Mouse (Mus musculus) forebrain, embryonic 10.5 days (tissue): ENCODE results near the gene Tex37. TPM values are rescaled to one million over a fixed set of nuclear protein-coding genes. Genes with fewer than 3 reads are reported as not detected.

Source experiments
- DNase-seq: peaks from one replicate; pipeline ENCODE4 v3.0.0-alpha.2; 2017; ENCODE audit warnings: low spot score; ENCODE audit errors: extremely low spot score
- H3K27ac ChIP-seq: fragments of 300-500 bp; sonication (generic); 2 replicates; pipeline ENCODE4 v1.5.1; 2016; ENCODE audit warnings: mild to moderate bottlenecking
- H3K27me3 ChIP-seq: fragments of 300-500 bp; sonication (generic); 2 replicates; pipeline ENCODE4 v1.6.1; 2016; ENCODE audit warnings: mild to moderate bottlenecking; ENCODE audit not compliant: poor library complexity, severe bottlenecking
- H3K36me3 ChIP-seq: fragments of 300-500 bp; sonication (generic); replicated peaks from 2 replicates; pipeline ENCODE4 v1.6.1; 2016; ENCODE audit warnings: mild to moderate bottlenecking, moderate library complexity
- H3K4me1 ChIP-seq: fragments of 300-500 bp; sonication (generic); 2 replicates; pipeline ENCODE4 v1.6.1; 2016
- H3K4me3 ChIP-seq: fragments of 300-500 bp; sonication (generic); 2 replicates; pipeline ENCODE4 v1.5.1; 2016; ENCODE audit warnings: mild to moderate bottlenecking, moderate library complexity
- H3K9me3 ChIP-seq: fragments of 300-500 bp; sonication (generic); 2 replicates; pipeline ENCODE4 v1.6.1; 2016; ENCODE audit warnings: mild to moderate bottlenecking, moderate library complexity
- WGBS: fragments of 180-500 bp; shearing (Covaris S2); methylation state at CpG from one replicate; pipeline ENCODE4 v1.1.7; 2016; 5-methylcytosine and 5-hydroxymethylcytosine counted together
- polyA plus RNA-seq: library from polyadenylated mRNA; unstranded; fragments of >200 nt; fragmentation: Nextera tagmentation; extraction: Ambion mirVana; gene quantifications from 2 replicates; pipeline ENCODE4 v1.2.1, GENCODE M21; 2016

Tex37 gene
- polyA plus RNA-seq: not detected in 2 replicates

GRCm38 (mm10) chr6:70918827-70919226 is at the start of gene Tex37:
Gene Tex37, minus strand, starts transcription at chr6:70918927.
- no peaks in the 10 kb centered on the region for H3K36me3 ChIP-seq
- H3K9me3 ChIP-seq: no peaks in the 10 kb centered on the region
- no peak within 1 kb of the TSS for H3K4me3 ChIP-seq
- 94% methylated on average over 3 of the region's 3 CpGs for WGBS
- H3K27me3 ChIP-seq: peaks cover 38% of the 10 kb centered on the region
- H3K4me1 ChIP-seq: peaks cover 27% of the 10 kb centered on the region
- DNase-seq: no peak
- no peak within 1 kb of the TSS for H3K27ac ChIP-seq

GRCm38 (mm10) chr6:70968291-70968690 is 49.6 kb upstream of the Tex37 start:
- no peak overlapping the region for H3K4me3 ChIP-seq
- H3K4me1 ChIP-seq: peaks cover 40% of the 10 kb centered on the region
- H3K27me3 ChIP-seq: peaks cover 50% of the 10 kb centered on the region
- DNase-seq: no peak
- no peaks in the 10 kb centered on the region for H3K9me3 ChIP-seq
- H3K27ac ChIP-seq: no peak overlapping the region
- H3K36me3 ChIP-seq: no peaks in the 10 kb centered on the region
- WGBS: 73% methylated on average over 4 of the region's 4 CpGs

GRCm38 (mm10) chr6:70967422-70967821 is 48.7 kb upstream of the Tex37 start:
- Histone ChIP-seq H3K27me3 (peaks cover 56% of the 10 kb centered on the region), H3K9me3 (no peaks in the 10 kb centered on the region), H3K27ac (peak overlapping the region; percentile 76), H3K36me3 (no peaks in the 10 kb centered on the region), H3K4me1 (peaks cover 40% of the 10 kb centered on the region), H3K4me3 (peak overlapping the region; percentile 43)
- DNase-seq: peak; percentile 35
- 1% methylated on average over 8 of the region's 8 CpGs for WGBS

GRCm38 (mm10) chr6:70965694-70966093 is 47.0 kb upstream of the Tex37 start:
- Histone ChIP-seq H3K9me3 (no peaks in the 10 kb centered on the region), H3K27ac (no peak overlapping the region), H3K36me3 (no peaks in the 10 kb centered on the region), H3K4me1 (peaks cover 37% of the 10 kb centered on the region), H3K27me3 (peaks cover 70% of the 10 kb centered on the region), H3K4me3 (no peak overlapping the region)
- 21% methylated on average over 7 of the region's 7 CpGs for WGBS
- no peak for DNase-seq

- DNase-seq: no peak
- WGBS: 19% methylated on average over 6 of the region's 6 CpGs
- H3K4me1 ChIP-seq: peaks cover 37% of the 10 kb centered on the region
- H3K36me3 ChIP-seq: no peaks in the 10 kb centered on the region
- no peak overlapping the region for H3K4me3 ChIP-seq
- peaks cover 84% of the 10 kb centered on the region for H3K27me3 ChIP-seq
- H3K27ac ChIP-seq: no peak overlapping the region
- no peaks in the 10 kb centered on the region for H3K9me3 ChIP-seq
These were observed 45.5 kb upstream of the Tex37 start for GRCm38 (mm10) chr6:70964116-70964830.

GRCm38 (mm10) chr6:70957341-70957940 is 38.7 kb upstream of the Tex37 start:
- peaks cover 97% of the 10 kb centered on the region for H3K27me3 ChIP-seq
- peaks cover 21% of the 10 kb centered on the region for H3K4me1 ChIP-seq
- DNase-seq: no peak
- H3K36me3 ChIP-seq: no peaks in the 10 kb centered on the region
- peak overlapping the region; percentile 62 for H3K4me3 ChIP-seq
- no peaks in the 10 kb centered on the region for H3K9me3 ChIP-seq
- no peak overlapping the region for H3K27ac ChIP-seq
- 7% methylated on average over 7 of the region's 7 CpGs for WGBS

GRCm38 (mm10) chr6:70956936-70957335 is 38.2 kb upstream of the Tex37 start:
- Histone ChIP-seq H3K9me3 (no peaks in the 10 kb centered on the region), H3K4me1 (peaks cover 21% of the 10 kb centered on the region), H3K4me3 (peak overlapping the region; percentile 62), H3K36me3 (no peaks in the 10 kb centered on the region), H3K27me3 (peaks cover 97% of the 10 kb centered on the region), H3K27ac (0 out of 2 replicates have a peak overlapping the region, but pooled peaks have one; percentile 40)
- peak; percentile 33 for DNase-seq
- under 1% methylated on average over 34 of the region's 34 CpGs for WGBS

GRCm38 (mm10) chr6:70956285-70956912 is 37.7 kb upstream of the Tex37 start, which contains the start of gene Foxi3:
Gene Foxi3, plus strand, starts transcription at chr6:70956531.
- no peaks in the 10 kb centered on the region for H3K36me3 ChIP-seq
- H3K4me1 ChIP-seq: peaks cover 21% of the 10 kb centered on the region
- H3K27me3 ChIP-seq: peaks cover 95% of the 10 kb centered on the region
- DNase-seq: peak; percentile 72
- peak within 1 kb of the TSS; percentile 62 for H3K4me3 ChIP-seq
- under 1% methylated on average over 67 of the region's 67 CpGs for WGBS
- 0 out of 2 replicates have a peak within 1 kb of the TSS, but pooled peaks have one; percentile 40 for H3K27ac ChIP-seq
- no peaks in the 10 kb centered on the region for H3K9me3 ChIP-seq

- WGBS: under 1% methylated on average over 12 of the region's 12 CpGs
- Histone ChIP-seq H3K4me3 (peak overlapping the region; percentile 62), H3K27ac (no peak overlapping the region), H3K9me3 (no peaks in the 10 kb centered on the region), H3K27me3 (peaks cover 95% of the 10 kb centered on the region), H3K4me1 (peaks cover 21% of the 10 kb centered on the region), H3K36me3 (no peaks in the 10 kb centered on the region)
- no peak for DNase-seq
These were observed 37.1 kb upstream of the Tex37 start for GRCm38 (mm10) chr6:70955841-70956240.

- Histone ChIP-seq H3K9me3 (no peaks in the 10 kb centered on the region), H3K36me3 (no peaks in the 10 kb centered on the region), H3K27me3 (peaks cover 93% of the 10 kb centered on the region), H3K4me3 (no peak overlapping the region), H3K27ac (no peak overlapping the region), H3K4me1 (peaks cover 21% of the 10 kb centered on the region)
- no peak for DNase-seq
- WGBS: 4% methylated on average over 14 of the region's 14 CpGs
These were observed 36.6 kb upstream of the Tex37 start for GRCm38 (mm10) chr6:70955291-70955800.

GRCm38 (mm10) chr6:70954040-70954439 is 35.3 kb upstream of the Tex37 start:
- DNase-seq: no peak
- H3K27ac ChIP-seq: no peak overlapping the region
- peaks cover 80% of the 10 kb centered on the region for H3K27me3 ChIP-seq
- WGBS: 6% methylated on average over 6 of the region's 6 CpGs
- H3K4me1 ChIP-seq: peaks cover 21% of the 10 kb centered on the region
- no peak overlapping the region for H3K4me3 ChIP-seq
- no peaks in the 10 kb centered on the region for H3K9me3 ChIP-seq
- no peaks in the 10 kb centered on the region for H3K36me3 ChIP-seq

GRCm38 (mm10) chr6:70953274-70953673 is 34.5 kb upstream of the Tex37 start:
- Histone ChIP-seq H3K27ac (no peak overlapping the region), H3K36me3 (no peaks in the 10 kb centered on the region), H3K9me3 (no peaks in the 10 kb centered on the region), H3K27me3 (peaks cover 72% of the 10 kb centered on the region), H3K4me1 (peaks cover 21% of the 10 kb centered on the region), H3K4me3 (no peak overlapping the region)
- 79% methylated on average over 7 of the region's 7 CpGs for WGBS
- DNase-seq: no peak
